Mouse (Mus musculus) adrenal gland (tissue): ENCODE measurements at regions not wholly inside any gene's neighbourhood (a gene's known extent, or its start where the extent isn't known, plus 50 kb on each side); places are given as distances from the start of the nearest gene placed in this dataset.

Experiments used
- intact Hi-C: fragments of 180-260 bp; cut with DNase I; formaldehyde crosslinking; loops from one replicate; pipeline ENCODE4 v1.15.1; 2025

GRCm38 (mm10) chr4:125275259-125275658 lies 147.6 kb upstream of the Zc3h12a start:
- intact Hi-C loops: loop anchor here (10.0 kb wide), 1 partner anchor 200 kb away; no protein-coding TSS in a partner anchor

GRCm38 (mm10) chr4:125270951-125271350 lies 143.3 kb upstream of the Zc3h12a start:
- intact Hi-C loops: loop anchor here (10.0 kb wide), 1 partner anchor 204 kb away; no protein-coding TSS in a partner anchor

GRCm38 (mm10) chr4:125266212-125266611 lies 138.6 kb upstream of the Zc3h12a start:
- intact Hi-C loops: loop anchor here (10.0 kb wide), 1 partner anchor 699 kb away; no protein-coding TSS in a partner anchor

DNA sequence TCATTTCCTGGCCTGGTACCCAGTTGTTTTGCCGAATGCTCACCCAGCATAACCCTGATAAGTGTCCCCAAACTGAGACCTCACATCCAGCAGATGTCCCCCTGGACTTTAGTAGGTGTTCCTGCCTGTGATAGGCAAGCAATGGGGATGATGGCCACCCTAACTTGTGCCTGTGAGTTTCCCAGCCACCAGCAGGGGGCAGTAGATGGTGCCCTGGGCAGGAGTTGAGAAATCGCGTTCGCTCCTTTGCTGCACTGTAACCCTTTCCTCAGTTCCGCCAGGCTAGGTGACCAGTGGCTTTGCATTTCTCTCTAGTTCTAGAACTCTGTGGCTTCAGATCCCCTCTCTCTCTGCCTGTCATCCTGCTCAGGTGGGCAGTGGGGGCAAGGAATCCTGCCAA lies 137.9 kb upstream of the Zc3h12a start:
- intact Hi-C loops: loop anchor here (10.0 kb wide), 1 partner anchor 699 kb away; no protein-coding TSS in a partner anchor

DNA sequence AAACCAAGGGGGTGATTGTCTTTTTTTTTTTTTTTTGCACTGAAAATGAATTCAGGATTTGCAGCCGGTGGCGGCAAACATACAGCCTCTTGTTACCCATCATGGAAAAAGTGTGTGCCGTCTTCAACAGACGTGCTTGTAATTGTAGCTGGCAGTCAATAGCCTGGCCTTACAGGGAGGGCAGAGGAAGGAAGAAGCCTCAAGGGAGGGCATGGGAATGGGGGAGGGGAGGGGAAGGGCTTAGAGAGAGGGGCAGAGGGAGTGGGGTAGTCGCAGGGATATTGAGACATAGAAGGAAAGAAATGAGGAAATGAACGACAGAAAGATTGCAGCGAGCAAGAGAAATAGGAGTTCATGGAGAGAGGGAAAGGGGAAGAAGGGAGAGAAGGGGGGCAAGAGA lies 137.4 kb upstream of the Zc3h12a start:
- intact Hi-C loops: loop anchor here (10.0 kb wide), 1 partner anchor 700 kb away; no protein-coding TSS in a partner anchor

GRCm38 (mm10) chr4:125261547-125261946 lies 133.9 kb upstream of the Zc3h12a start:
- intact Hi-C loops: loop anchor here (10.0 kb wide), 1 partner anchor 703 kb away; no protein-coding TSS in a partner anchor

DNA sequence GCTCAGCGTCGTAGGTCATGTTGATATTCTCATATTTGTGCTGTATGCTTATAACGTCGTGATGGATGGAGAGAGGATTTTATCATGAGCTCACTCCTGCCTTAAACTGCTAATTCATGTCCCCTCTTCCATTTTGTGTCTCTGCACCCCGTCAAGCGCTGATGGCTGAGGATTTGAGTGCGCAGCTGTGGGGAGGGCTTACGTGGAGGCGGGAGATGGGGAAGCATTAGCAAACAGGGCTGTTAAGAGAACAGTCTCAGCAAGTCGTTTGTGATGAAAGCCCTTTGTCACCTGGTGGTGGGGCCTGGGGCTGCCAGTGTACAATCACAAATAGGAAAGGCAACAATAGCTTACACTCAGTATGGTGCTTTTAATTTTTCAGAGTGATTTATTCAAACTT lies 131.7 kb upstream of the Zc3h12a start:
- intact Hi-C loops: no loop called here

DNA sequence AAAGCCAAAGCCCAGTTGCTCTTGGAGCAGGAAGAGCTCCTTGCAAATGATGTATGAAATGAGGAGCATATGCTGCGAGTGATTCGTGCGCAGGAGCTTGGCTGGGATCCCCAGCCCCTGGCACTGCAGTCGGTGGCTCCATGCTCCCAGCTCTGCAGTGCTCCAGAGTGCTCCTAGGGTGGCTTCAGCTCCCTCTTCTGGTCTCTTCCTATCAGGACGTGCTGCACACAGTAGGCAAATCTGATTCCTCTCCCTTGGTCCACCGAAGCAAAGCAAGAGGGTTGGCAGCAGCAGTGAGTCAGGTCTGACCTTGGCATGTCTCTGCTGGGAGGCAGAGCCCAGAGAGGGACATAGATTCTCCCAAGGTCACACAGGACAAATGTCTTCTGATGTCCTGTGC lies 130.3 kb upstream of the Zc3h12a start:
- intact Hi-C loops: no loop called here

DNA sequence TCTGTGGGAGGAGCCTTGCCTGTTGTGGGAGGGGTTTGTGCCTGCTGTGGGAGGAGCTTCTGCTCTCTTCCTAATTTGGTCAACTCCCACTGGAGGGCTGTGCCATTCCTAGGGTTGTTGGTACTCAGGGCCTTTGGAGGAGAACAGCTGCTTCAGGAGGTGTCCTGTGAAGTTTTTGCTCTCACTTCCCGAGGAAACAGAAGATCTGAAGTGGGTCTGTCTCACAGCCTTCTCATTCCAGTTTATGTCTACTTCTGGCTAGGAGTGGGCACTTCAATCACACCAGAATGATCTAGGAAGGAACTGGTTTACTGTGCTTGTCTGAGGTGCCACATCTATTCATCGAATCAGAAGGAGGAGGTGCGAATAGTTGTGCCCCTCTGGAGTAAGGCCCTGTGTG lies 125.5 kb upstream of the Zc3h12a start:
- intact Hi-C loops: no loop called here

- intact Hi-C loops: no loop called here
These were observed 124.6 kb upstream of the Zc3h12a start for GRCm38 (mm10) chr4:125252228-125252627.

GRCm38 (mm10) chr4:125249061-125249460 lies 121.4 kb upstream of the Zc3h12a start:
- intact Hi-C loops: no loop called here

DNA sequence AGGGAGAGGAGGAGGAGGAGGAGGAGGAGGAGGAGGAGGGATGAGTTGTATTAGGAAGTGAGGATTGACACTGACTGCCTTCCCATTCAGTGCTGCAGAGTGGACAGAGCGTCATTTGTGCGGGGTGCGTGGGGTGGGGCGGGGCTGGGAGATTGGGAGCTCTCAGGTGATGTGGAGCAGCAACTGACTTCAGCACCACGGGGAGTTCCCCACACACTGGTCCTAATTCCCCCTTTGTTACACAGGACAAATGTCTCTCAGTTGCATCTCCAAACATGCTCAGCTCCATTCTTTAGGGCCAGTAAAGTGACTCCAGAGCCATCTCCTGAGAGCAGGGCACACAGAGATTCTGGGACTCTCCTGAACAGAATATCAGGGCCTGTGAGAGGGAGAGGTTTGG lies 118.5 kb upstream of the Zc3h12a start:
- intact Hi-C loops: no loop called here

DNA sequence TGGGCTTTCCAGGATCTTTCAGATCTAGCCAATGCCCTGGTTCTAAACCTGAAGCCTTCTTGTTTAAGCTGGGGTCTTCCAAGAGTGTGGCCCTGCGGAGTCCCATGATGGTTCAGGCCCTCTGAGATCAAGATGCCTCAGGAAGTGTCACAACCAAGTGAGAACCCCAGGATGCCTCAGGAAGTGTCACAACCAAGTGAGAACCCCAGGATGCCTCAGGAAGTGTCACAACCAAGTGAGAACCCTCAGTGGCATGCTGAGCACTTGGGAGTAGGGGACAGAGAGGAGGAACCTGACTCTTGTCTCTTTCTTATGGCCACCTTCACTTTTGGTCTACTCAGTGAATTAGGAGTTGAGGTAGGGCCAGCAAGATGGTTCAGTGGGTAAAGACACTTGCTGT lies 114.9 kb upstream of the Zc3h12a start:
- intact Hi-C loops: no loop called here

- intact Hi-C loops: no loop called here
These were observed 114.1 kb upstream of the Zc3h12a start for GRCm38 (mm10) chr4:125241577-125242262.

- intact Hi-C loops: loop anchor here (2.0 kb wide), 1 partner anchor 731 kb away; no protein-coding TSS in a partner anchor
These were observed 104.1 kb upstream of the Zc3h12a start for GRCm38 (mm10) chr4:125231711-125232260.

DNA sequence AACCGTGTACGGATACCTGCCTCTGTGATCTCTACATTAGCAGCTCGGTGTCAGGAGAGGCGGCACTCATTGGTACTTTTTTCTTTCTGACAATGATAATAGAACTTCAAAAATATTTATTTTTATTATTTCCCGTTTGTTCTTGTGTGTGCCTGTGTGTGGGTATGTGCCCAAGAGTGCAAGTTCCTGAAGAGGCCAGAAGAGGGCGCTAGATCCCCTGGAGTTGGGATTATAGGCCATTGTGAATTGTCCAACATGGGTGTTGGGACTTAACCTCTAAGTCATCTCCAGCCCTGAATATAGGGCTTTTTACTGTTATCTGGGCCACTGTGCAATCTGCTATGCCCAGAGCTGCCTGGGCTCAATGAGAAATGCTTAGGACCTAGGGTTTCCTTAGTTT lies 99.6 kb upstream of the Zc3h12a start:
- intact Hi-C loops: no loop called here

- intact Hi-C loops: loop anchor here (5.0 kb wide), 1 partner anchor 61 kb away; no protein-coding TSS in a partner anchor
These were observed 95.3 kb upstream of the Zc3h12a start for GRCm38 (mm10) chr4:125222922-125223321.

GRCm38 (mm10) chr4:125220314-125220713 lies 92.7 kb upstream of the Zc3h12a start:
- intact Hi-C loops: loop anchor here (5.0 kb wide), 1 partner anchor 58 kb away; no protein-coding TSS in a partner anchor

GRCm38 (mm10) chr4:125219209-125219608 lies 91.6 kb upstream of the Zc3h12a start:
- intact Hi-C loops: no loop called here

DNA sequence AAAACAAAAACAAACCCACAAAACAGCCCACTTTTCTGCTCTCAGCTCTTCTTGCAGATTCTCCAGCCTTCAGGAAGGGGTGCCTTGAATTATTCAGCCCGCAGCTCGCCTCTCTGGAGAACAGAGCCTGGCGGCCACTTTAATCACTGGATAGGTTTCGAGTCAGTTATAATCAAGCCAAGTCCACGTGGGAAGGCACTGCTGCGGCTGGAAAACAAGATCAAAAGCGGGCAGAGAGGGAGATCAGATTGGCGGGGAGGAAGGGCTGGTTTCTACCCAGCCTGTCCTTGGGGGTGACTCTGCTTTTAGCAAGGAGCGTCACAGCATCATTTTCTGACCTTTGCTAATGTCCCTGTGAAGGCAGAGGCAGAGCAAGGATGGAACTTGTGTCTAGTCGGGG lies 86.7 kb upstream of the Zc3h12a start:
- intact Hi-C loops: no loop called here

DNA sequence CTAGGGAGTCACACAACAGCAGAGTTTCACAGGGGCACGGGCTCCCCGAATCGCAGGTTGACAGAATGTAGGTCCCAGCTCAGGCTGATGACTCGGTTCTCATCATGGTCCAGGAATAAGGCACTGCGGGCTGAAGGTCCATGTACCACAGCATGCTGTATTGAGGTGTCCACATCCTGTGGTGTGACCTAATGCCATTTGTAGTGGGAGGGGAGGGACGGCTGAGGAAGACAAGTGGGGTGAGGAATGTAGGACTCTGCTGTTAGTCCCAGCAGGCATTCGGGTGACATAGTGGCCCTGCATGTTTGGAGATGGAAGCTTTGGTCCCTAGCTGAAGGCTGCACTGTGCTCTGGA lies 84.5 kb upstream of the Zc3h12a start:
- intact Hi-C loops: no loop called here

GRCm38 (mm10) chr4:125211459-125212175 lies 84.0 kb upstream of the Zc3h12a start:
- intact Hi-C loops: no loop called here
